Mouse (Mus musculus): Measurements from ENCODE around the gene Scfd2. TPM values are rescaled to one million over a fixed set of nuclear protein-coding genes. Genes with fewer than 3 reads are reported as not detected.

Gene Scfd2
- polyA plus RNA-seq (2017; shearing (Covaris generic)) = 42.8 TPM

DNA sequence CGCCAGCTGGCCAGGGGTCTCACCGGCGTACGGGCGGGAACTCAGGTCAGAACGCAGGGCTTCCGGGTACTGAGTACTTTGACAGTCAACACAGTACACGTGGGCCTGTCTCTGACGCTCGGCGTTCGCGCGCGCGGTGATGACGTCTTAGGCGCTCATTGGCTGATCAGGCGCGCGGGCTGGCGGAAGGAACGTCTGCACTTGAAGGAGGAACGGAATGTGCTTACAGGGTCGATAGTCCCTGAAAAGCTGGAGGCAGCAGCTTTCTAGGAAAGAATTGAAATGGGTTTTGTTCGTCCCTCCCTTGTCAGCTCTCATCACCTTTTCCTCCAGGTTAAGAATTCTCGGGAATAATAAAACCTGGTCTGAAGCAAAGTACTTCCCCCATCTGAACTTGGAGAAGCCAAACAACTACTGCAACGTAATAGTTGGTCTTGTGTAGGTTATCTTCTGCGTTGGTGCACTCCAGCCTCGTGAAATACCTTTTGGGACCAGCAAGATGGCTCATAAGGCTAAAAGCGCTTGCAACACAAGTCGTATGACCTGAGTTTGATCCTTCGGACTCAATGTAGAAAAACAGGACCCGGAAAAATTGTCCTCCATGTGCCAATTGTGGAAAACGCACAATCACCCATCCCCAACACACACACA is at the start of gene Scfd2:
TSS of gene Scfd2 (minus strand) at position 130 of the 651 bp plus-strand sequence.

DNA sequence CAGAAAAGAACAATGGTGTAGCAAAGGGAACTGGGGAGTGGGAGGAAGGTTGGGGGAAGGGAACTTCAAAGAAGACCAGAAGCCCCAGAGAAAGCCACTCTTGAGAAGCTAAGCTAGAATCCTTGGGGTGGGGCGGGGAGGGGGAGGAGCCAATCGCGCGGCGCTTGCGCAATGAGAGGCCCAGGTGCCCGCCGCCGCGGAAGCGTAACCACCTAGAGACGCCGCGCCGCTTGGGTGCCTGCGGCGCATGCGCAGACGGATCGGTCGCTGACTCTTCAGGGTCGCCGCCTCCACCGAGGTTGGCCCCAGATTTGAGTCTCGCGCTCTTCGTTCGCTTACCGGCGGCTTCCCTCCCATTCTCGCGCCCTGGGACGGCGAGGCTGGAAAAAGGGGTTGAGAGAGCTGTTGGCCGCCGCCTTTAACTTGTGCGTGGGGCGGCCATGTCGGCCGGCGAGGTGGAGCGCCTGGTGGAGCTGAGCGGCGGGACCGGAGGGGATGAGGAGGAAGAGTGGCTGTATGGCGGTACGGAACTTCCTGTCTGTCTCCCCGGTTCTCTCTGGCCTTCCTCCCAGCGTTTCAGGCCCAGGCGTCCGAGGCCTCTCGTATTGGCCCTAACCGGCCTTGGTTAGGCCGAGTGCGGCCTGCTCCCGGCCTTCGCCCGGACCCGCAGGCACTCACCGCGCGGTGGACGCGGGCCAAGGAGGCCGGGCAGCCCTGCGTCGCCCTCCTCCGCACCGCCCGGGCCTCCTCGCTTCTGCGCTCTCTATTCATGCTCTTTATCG is 3.9 kb upstream of the Scfd2 start, which contains the start of gene Fip1l1:
TSS of gene Fip1l1 (plus strand) at position 210 of the 782 bp plus-strand sequence.

DNA sequence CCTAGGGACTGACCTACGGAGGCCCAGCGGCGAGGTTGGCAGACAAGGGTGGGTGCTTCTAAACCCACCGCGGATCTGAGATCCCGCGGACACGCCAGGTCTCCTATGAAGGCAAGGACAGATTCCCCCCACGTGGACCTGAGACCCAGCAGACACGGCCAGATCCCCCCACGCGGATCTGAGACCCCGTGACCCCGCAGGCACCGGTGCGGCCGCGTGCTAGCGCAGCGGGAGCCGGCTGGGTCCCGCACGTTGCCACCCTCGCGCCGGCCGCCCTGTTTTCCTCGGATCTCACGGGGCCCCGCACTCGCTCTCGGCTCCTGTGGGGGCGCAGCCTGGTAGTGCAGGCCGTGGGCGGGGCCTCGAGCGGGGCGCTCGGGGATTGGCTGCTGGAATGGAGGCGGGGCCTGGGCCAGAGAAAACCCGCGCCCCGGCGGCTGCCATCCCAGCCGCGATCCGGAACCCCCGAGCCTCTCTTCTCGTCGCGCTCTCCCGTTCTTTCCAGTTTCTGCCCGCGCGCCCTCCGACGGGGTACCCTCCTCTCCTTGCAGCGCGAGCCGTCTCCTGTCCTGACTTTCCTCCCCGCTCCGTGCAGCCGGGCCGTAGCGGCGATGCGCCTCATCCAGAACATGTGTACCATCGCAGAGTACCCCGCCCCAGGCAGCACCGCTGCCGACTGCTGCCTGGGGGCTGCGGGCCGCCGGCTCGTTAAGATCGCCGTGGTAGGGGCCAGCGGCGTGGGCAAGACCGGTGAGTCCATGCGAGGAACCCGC is 336.5 kb downstream of the Scfd2 start, which contains the start of gene Rasl11b:
TSS of gene Rasl11b (plus strand) at position 446 of the 773 bp plus-strand sequence.

Other genes starting within 250 kb of the Scfd2 start
- 149 TPM for gene Fip1l1, start 3.7 kb upstream of the Scfd2 start, polyA plus RNA-seq (2017; shearing (Covaris generic))
- gene Lnx1, start 171.2 kb upstream of the Scfd2 start, polyA plus RNA-seq (2017; shearing (Covaris generic)) = not detected